Mouse (Mus musculus) erythroblast, embryonic 14.5 days (primary cell): ENCODE data around the gene Catip. TPM values are rescaled to one million over a fixed set of nuclear protein-coding genes. Genes with fewer than 3 reads are reported as not detected.

ENCODE experiments used
- H3K27me3 ChIP-seq: 2 replicates; pipeline ENCODE4 v1.6.1; 2012; ENCODE audit warnings: inconsistent platforms; ENCODE audit not compliant: control insufficient read depth
- H3K36me3 ChIP-seq: 2 replicates; pipeline ENCODE4 v1.6.1; 2012; ENCODE audit warnings: mild to moderate bottlenecking, inconsistent platforms; ENCODE audit not compliant: control insufficient read depth
- H3K4me1 ChIP-seq: 2 replicates; pipeline ENCODE4 v1.6.1; 2012; ENCODE audit warnings: inconsistent platforms; ENCODE audit not compliant: control insufficient read depth
- H3K4me3 ChIP-seq: replicated peaks from 2 replicates; pipeline ENCODE3; 2012; ENCODE audit warnings: moderate library complexity, mild to moderate bottlenecking, inconsistent platforms
- H3K9me3 ChIP-seq: 2 replicates; pipeline ENCODE4 v1.6.1; 2012; ENCODE audit warnings: low read length, inconsistent platforms, mixed read lengths; ENCODE audit not compliant: control insufficient read depth
- GATA1 ChIP-seq: IDR thresholded peaks from 2 replicates; pipeline ENCODE4 v1.6.1; 2012; ENCODE audit warnings: low read length, inconsistent platforms, mixed read lengths
- TAL1 ChIP-seq: IDR thresholded peaks from 3 replicates; pipeline ENCODE4 v1.6.1; 2012; ENCODE audit warnings: low read length, inconsistent platforms, mixed read lengths
- polyA plus RNA-seq: library from polyadenylated mRNA; stranded (reverse); fragments of >175 nt; gene quantifications from 2 replicates; pipeline ENCODE4 v1.2.3, GENCODE M21; 2012

Catip gene
- polyA plus RNA-seq, 1 experiment: not detected

GRCm38 (mm10) chr1:74357531-74357930, 4.4 kb upstream of the Catip start:
- Histone ChIP-seq H3K9me3 (no peaks in the 10 kb centered on the region), H3K27me3 (no peaks in the 10 kb centered on the region), H3K4me3 (no peak overlapping the region), H3K4me1 (no peaks in the 10 kb centered on the region; the same call in 1 of the 2 replicates), H3K36me3 (no peaks in the 10 kb centered on the region)
- TF ChIP-seq GATA1 (no peak), TAL1 (no peak)

GRCm38 (mm10) chr1:74359952-74360517, 1.9 kb upstream of the Catip start:
- no peak overlapping the region for H3K4me3 ChIP-seq
- no peaks in the 10 kb centered on the region for H3K9me3 ChIP-seq
- no peaks in the 10 kb centered on the region for H3K27me3 ChIP-seq
- H3K36me3 ChIP-seq: no peaks in the 10 kb centered on the region
- H3K4me1 ChIP-seq: no peaks in the 10 kb centered on the region; the same call in 1 of the 2 replicates
- TF ChIP-seq GATA1 (no peak), TAL1 (no peak)

GRCm38 (mm10) chr1:74362325-74363229, 669 bp downstream of the Catip start:
- Histone ChIP-seq H3K4me3 (no peak overlapping the region), H3K36me3 (no peaks in the 10 kb centered on the region), H3K9me3 (no peaks in the 10 kb centered on the region), H3K27me3 (peaks cover 2% of the 10 kb centered on the region), H3K4me1 (peaks cover 4% of the 10 kb centered on the region)
- TF ChIP-seq TAL1 (no peak), GATA1 (no peak)

- H3K4me1 ChIP-seq: peaks cover 12% of the 10 kb centered on the region
Measured at GRCm38 (mm10) chr1:74363437-74363836, 1.5 kb downstream of the Catip start.

GRCm38 (mm10) chr1:74364270-74364669, 2.4 kb downstream of the Catip start:
- Histone ChIP-seq H3K27me3 (peaks cover 9% of the 10 kb centered on the region), H3K4me1 (peaks cover 16% of the 10 kb centered on the region), H3K36me3 (no peaks in the 10 kb centered on the region), H3K9me3 (no peaks in the 10 kb centered on the region), H3K4me3 (no peak overlapping the region)
- TF ChIP-seq TAL1 (no peak), GATA1 (no peak)

More at GRCm38 (mm10) chr1:74363437-74363836, 1.5 kb downstream of the Catip start:
- no peaks in the 10 kb centered on the region for H3K36me3 ChIP-seq
- TF ChIP-seq TAL1 (no peak), GATA1 (no peak)
- H3K4me3 ChIP-seq: no peak overlapping the region
- peaks cover 9% of the 10 kb centered on the region for H3K27me3 ChIP-seq
- no peaks in the 10 kb centered on the region for H3K9me3 ChIP-seq

GRCm38 (mm10) chr1:74367886-74368645, 6.2 kb downstream of the Catip start:
- H3K4me3 ChIP-seq: peak overlapping the region; percentile 53
- H3K9me3 ChIP-seq: no peaks in the 10 kb centered on the region
- H3K36me3 ChIP-seq: no peaks in the 10 kb centered on the region
- peaks cover 11% of the 10 kb centered on the region for H3K27me3 ChIP-seq
- peaks cover 16% of the 10 kb centered on the region for H3K4me1 ChIP-seq
- TF ChIP-seq TAL1 (no peak), GATA1 (no peak; the same call in 1 of the 2 replicates)

- H3K9me3 ChIP-seq: no peaks in the 10 kb centered on the region
- no peak overlapping the region for H3K4me3 ChIP-seq
- H3K27me3 ChIP-seq: peaks cover 13% of the 10 kb centered on the region
- H3K4me1 ChIP-seq: peaks cover 16% of the 10 kb centered on the region
- H3K36me3 ChIP-seq: no peaks in the 10 kb centered on the region
- TF ChIP-seq TAL1 (no peak), GATA1 (no peak)
Measured at GRCm38 (mm10) chr1:74370040-74370439, 8.1 kb downstream of the Catip start.

- Histone ChIP-seq H3K4me1 (peaks cover 4% of the 10 kb centered on the region), H3K4me3 (no peak overlapping the region), H3K27me3 (peaks cover 7% of the 10 kb centered on the region), H3K36me3 (no peaks in the 10 kb centered on the region), H3K9me3 (no peaks in the 10 kb centered on the region)
- TF ChIP-seq TAL1 (no peak), GATA1 (no peak)
Measured at GRCm38 (mm10) chr1:74373372-74373771, 11.5 kb downstream of the Catip start.

GRCm38 (mm10) chr1:74374980-74375379, 13.1 kb downstream of the Catip start, which contains the start of gene Slc11a1:
Slc11a1 (plus strand) TSS chr1:74375195.
- H3K4me3 ChIP-seq: no peak within 1 kb of the TSS
- TF ChIP-seq TAL1 (no peak), GATA1 (no peak)

More at GRCm38 (mm10) chr1:74374980-74375379, 13.1 kb downstream of the Catip start, which contains the start of gene Slc11a1:
- Histone ChIP-seq H3K9me3 (no peaks in the 10 kb centered on the region), H3K36me3 (no peaks in the 10 kb centered on the region), H3K27me3 (peaks cover 7% of the 10 kb centered on the region), H3K4me1 (peaks cover 6% of the 10 kb centered on the region)
